Mouse (Mus musculus) limb, embryonic 10.5 days (tissue): ENCODE data around the gene Eef1a2. TPM values are rescaled to one million over a fixed set of nuclear protein-coding genes. Genes with fewer than 3 reads are reported as not detected.
A peak's percentile ranks its signal among the peaks of the same experiment; 100 is the strongest.

Source experiments
- DNase-seq: peaks from one replicate; pipeline ENCODE4 v3.0.0-alpha.2; 2017; ENCODE audit warnings: low spot score
- H3K27ac ChIP-seq: fragments of 300-500 bp; sonication (generic); 2 replicates; pipeline ENCODE4 v1.5.1; 2016; ENCODE audit warnings: mild to moderate bottlenecking
- H3K27me3 ChIP-seq: fragments of 300-500 bp; sonication (generic); 2 replicates; pipeline ENCODE4 v1.6.1; 2016; ENCODE audit warnings: low read depth, mild to moderate bottlenecking; ENCODE audit not compliant: poor library complexity, severe bottlenecking
- H3K36me3 ChIP-seq: fragments of 300-500 bp; sonication (generic); 2 replicates; pipeline ENCODE4 v1.6.1; 2016; ENCODE audit warnings: mild to moderate bottlenecking, moderate library complexity
- H3K4me1 ChIP-seq: fragments of 300-500 bp; sonication (generic); 2 replicates; pipeline ENCODE4 v1.6.1; 2016
- H3K4me3 ChIP-seq: fragments of 300-500 bp; sonication (generic); 2 replicates; pipeline ENCODE4 v1.5.1; 2016; ENCODE audit warnings: mild to moderate bottlenecking, moderate library complexity
- H3K9me3 ChIP-seq: fragments of 300-500 bp; sonication (generic); replicated peaks from 2 replicates; pipeline ENCODE4 v1.6.1; 2016; ENCODE audit warnings: mild to moderate bottlenecking
- WGBS: fragments of 180-500 bp; shearing (Covaris S2); methylation state at CpG from one replicate; pipeline ENCODE4 v1.1.7; 2016; 5-methylcytosine and 5-hydroxymethylcytosine counted together
- polyA plus RNA-seq: library from polyadenylated mRNA; unstranded; fragments of >200 nt; fragmentation: Nextera tagmentation; extraction: Ambion mirVana; gene quantifications from 2 replicates; pipeline ENCODE4 v1.2.1, GENCODE M21; 2016

Eef1a2 gene
- polyA plus RNA-seq, 1 experiment from 2014 or later = not detected

DNA sequence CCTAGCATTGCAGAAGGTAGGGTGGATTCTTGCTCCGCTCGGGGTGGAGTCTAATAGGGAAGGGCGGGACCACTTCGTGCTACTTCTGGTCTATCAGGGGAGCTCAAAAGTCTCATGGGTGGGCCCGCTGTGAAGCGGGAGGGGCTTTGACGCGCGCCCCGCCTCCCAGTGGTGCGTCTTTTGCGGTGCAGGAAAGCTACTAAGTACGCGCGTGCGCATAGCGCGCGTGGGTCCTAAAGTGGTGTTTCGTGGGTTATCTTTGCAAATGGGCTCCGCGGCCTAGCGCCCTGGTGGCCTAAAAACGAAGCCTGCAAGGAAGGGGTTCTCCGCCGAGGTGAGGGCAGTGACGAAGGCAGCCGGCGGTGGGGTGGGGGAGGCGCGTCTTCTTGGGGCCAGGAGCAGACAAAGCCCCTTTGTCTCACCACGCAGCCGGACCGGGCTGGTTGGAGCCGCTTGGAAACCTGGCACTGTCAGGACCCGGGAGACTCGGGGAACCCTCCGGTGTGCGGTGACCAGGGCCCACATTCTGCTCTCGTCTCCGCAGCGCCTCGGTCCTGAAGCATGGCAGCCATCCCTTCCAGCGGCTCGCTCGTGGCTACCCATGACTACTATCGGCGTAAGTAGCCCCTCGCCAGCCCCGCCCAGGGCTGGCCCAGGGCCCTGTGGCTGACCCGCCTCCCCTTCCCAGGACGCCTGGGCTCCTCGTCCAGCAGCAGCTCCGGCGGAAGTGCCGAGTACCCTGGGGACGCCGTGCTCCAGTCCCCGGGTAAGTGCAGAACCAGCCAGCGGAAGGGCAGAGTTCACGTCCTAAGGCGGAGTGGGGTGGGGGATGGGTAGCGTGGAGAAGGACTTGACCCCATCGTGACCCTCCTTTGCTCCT is 30.5 kb upstream of the Eef1a2 start, which contains the start of gene Ppdpf:
Gene Ppdpf (plus strand): TSS at position 127 of the 880 bp plus-strand sequence.
- H3K27me3 ChIP-seq = no peaks in the 10 kb centered on the region
- H3K36me3 ChIP-seq = peaks cover 15% of the 10 kb centered on the region
- H3K4me1 ChIP-seq = peaks cover 16% of the 10 kb centered on the region
- DNase-seq = peak; percentile 90
- H3K9me3 ChIP-seq = no peaks in the 10 kb centered on the region
- peak within 1 kb of the TSS; percentile 68 for H3K4me3 ChIP-seq
- WGBS = under 1% methylated on average over 64 of the region's 64 CpGs
- peak within 1 kb of the TSS; percentile 98 for H3K27ac ChIP-seq

DNA sequence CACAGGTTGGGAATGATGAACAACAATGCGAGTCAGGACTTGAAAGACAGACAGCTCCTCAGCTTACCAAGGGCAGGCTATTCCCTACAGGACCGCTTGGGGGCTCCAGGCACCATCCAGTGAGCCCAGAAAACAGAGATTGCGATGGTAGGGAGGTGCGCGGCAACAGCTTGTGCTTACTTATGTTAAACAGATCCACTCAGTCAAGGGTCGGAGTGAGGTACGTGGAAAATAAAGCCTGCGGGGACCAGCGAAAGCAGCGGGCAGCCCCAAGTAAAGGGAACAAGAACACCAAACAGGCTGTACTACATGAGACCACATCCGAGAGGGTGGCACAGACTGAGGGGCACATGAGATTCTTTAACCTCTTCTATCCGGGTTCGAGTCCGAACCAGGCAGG is 29.8 kb upstream of the Eef1a2 start:
- under 1% methylated on average over 14 of the region's 14 CpGs for WGBS
- no peaks in the 10 kb centered on the region for H3K9me3 ChIP-seq

DNA sequence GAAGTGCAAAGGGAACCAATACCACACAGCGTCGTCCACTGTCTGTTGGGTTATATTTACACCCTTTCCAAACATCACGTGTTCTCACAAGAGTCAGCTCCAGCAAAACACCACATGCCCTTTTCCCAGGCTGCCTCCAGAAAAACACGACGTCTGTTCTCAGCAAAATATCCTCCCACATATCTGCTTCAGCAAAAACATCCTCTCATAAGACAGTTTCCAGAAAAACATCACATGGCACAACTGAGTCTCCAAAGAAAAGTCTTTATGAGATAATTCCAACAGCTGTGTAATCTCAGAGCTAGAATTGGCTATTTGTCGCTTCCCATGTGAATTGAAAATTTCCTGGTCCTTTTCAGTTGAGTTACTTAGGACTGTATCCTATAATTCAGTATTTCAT is 24.1 kb upstream of the Eef1a2 start:
- 79% methylated on average over 6 of the region's 6 CpGs for WGBS
- H3K36me3 ChIP-seq = no peaks in the 10 kb centered on the region
- no peaks in the 10 kb centered on the region for H3K9me3 ChIP-seq
- H3K4me1 ChIP-seq = no peaks in the 10 kb centered on the region
- H3K27me3 ChIP-seq = no peaks in the 10 kb centered on the region
- DNase-seq = no peak
- no peak overlapping the region for H3K27ac ChIP-seq
- H3K4me3 ChIP-seq = no peak overlapping the region

More for the DNA sequence above, 29.8 kb upstream of the Eef1a2 start:
- Histone ChIP-seq H3K4me1 (peaks cover 16% of the 10 kb centered on the region), H3K36me3 (peaks cover 15% of the 10 kb centered on the region), H3K27me3 (no peaks in the 10 kb centered on the region), H3K4me3 (peak overlapping the region; percentile 68), H3K27ac (peak overlapping the region; percentile 98)
- peak; percentile 86 for DNase-seq

DNA sequence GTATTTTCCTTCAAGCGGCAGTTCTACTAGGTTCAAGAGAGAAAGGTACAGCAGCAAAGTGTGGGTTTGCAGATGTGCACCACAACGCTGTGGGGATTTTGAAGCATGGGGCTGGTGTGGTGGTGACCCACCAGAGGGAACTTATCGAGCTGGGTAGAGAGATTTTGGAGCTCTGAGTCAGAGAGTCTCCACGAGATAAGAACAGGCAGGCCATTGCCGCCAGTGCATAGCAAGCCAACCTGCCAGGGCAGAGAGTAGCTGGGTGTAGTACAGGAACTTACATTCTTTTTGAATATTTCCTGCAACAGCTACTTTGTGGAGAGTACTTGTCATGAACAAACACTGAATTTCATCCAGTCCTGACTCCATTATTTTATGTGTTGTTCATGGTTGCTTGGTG is 21.7 kb upstream of the Eef1a2 start:
- Histone ChIP-seq H3K4me1 (no peaks in the 10 kb centered on the region), H3K9me3 (no peaks in the 10 kb centered on the region), H3K36me3 (no peaks in the 10 kb centered on the region), H3K4me3 (no peak overlapping the region), H3K27ac (no peak overlapping the region), H3K27me3 (no peaks in the 10 kb centered on the region)
- no peak for DNase-seq
- WGBS = 88% methylated on average over 5 of the region's 5 CpGs

DNA sequence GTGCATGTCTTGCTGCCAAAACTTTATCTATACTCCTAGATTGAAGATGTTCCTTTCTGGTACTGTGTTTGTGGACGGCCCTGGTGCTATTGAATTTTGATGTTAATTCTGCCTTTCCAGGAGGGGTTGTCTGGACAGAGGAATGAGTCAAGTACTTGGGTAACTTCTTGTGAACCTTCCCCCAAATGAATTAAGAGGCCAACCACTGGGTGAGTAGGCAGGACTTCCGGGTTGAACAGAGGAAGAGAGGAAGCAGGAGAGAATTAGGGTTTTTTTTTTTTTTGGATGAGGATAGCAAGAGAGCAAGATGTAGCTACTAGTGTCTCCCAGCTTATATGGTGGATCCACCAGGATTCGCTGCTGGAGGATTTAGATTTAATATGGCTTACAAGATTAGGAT is 21.2 kb upstream of the Eef1a2 start:
- no peaks in the 10 kb centered on the region for H3K4me1 ChIP-seq
- no peaks in the 10 kb centered on the region for H3K9me3 ChIP-seq
- no peaks in the 10 kb centered on the region for H3K27me3 ChIP-seq
- no peak overlapping the region for H3K4me3 ChIP-seq
- no peaks in the 10 kb centered on the region for H3K36me3 ChIP-seq
- no peak for DNase-seq
- no peak overlapping the region for H3K27ac ChIP-seq
- WGBS = 81% methylated on average over 3 of the region's 3 CpGs

DNA sequence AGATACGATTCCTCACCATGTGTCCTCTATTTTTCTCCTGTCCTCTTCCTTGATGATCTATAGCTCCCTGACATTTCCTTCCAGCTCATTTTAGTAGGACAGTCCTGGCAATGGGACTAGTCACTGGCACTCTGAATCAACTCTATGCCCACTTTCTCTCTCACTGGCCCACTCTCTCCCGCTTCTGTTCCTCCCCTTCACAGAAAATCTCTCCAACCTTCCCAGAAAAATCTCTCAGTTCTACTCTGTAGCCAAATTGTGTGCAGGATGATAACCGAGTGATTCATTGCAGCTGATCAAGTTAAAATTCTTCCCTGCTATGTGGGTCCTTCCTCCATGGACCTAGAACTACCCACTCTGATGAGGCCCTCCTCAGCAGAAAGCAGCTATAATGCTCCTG is 17.8 kb upstream of the Eef1a2 start:
- no peak for DNase-seq
- Histone ChIP-seq H3K36me3 (no peaks in the 10 kb centered on the region), H3K4me1 (no peaks in the 10 kb centered on the region), H3K27me3 (no peaks in the 10 kb centered on the region), H3K4me3 (no peak overlapping the region), H3K9me3 (no peaks in the 10 kb centered on the region), H3K27ac (no peak overlapping the region)
- 86% methylated on average over 3 of the region's 3 CpGs for WGBS

- Histone ChIP-seq H3K9me3 (no peaks in the 10 kb centered on the region), H3K4me1 (no peaks in the 10 kb centered on the region), H3K27me3 (peaks cover 9% of the 10 kb centered on the region; the same call in 1 of the 2 replicates), H3K27ac (no peak overlapping the region), H3K4me3 (no peak overlapping the region), H3K36me3 (no peaks in the 10 kb centered on the region)
- 97% methylated on average over 5 of the region's 5 CpGs for WGBS
- DNase-seq = no peak
These were observed 9.7 kb upstream of the Eef1a2 start for GRCm38 (mm10) chr2:181166469-181166868.

DNA sequence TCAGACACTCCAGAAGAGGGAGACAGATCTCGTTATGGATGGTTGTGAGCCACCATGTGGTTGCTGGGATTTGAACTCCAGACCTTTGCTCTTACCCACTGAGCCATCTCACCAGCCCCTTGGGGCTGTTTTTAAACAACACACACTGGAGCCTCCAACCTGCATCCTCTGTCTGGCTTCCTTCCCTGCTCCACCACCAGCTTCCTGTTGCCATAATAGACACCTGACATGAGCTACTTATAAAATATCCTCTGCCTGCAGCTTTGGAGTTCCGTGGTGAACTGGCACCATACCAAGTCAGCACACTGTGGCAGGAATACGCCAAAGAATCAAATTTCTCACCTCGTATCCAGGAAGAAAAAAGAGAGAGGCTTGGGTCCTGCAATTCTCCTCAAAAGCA is 4.0 kb upstream of the Eef1a2 start:
- no peak overlapping the region for H3K27ac ChIP-seq
- H3K4me1 ChIP-seq = peaks cover 18% of the 10 kb centered on the region
- 83% methylated on average over 4 of the region's 4 CpGs for WGBS
- H3K36me3 ChIP-seq = no peaks in the 10 kb centered on the region
- DNase-seq = no peak
- H3K4me3 ChIP-seq = no peak overlapping the region
- H3K9me3 ChIP-seq = no peaks in the 10 kb centered on the region
- H3K27me3 ChIP-seq = peaks cover 49% of the 10 kb centered on the region

DNA sequence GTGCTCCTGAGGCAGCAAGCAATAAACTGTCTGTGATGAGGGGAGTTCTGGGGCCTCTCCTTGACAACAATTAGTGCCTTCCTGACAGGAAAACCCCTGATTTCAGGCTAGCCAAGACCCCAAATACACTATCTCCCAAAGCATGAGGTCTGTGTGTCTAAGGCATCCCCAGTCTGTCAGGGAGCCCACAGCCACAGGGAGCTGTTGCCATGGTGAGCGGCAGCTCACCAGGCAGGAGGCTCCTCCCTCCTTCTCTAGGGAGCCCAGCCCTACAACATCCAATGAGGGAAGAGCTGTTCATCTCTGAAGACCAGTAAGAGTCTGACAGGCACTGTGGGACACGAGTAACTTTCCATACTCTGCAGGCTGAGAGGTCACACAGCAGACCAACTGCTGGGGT is 3.0 kb upstream of the Eef1a2 start:
- no peaks in the 10 kb centered on the region for H3K9me3 ChIP-seq
- H3K36me3 ChIP-seq = no peaks in the 10 kb centered on the region
- peaks cover 18% of the 10 kb centered on the region for H3K4me1 ChIP-seq
- 4% methylated on average over 2 of the region's 2 CpGs for WGBS
- H3K27ac ChIP-seq = no peak overlapping the region
- no peak overlapping the region for H3K4me3 ChIP-seq
- DNase-seq = no peak
- H3K27me3 ChIP-seq = peaks cover 53% of the 10 kb centered on the region

DNA sequence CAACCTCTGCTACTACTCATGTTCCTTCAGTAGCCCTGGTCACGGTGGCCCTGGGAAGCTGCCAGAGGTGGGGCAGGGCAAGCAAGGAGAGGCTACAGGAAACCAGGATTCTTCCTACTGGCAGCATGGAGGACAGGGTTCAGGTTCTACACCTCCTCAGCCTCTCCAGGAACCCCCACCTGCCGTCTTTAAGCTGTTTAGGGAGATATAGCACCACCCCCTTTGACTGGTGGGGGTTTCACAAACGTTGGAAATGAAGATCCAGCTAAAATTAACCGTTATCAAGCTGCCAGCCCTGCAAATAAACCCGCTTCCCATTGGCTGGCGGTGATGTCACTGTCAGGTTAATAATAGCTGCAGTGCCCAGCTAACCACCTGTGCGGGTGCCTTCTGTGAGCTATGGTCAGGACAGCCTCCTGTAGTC is 2.3 kb upstream of the Eef1a2 start:
- H3K27me3 ChIP-seq = peaks cover 59% of the 10 kb centered on the region

GRCm38 (mm10) chr2:181158471-181158870 is 1.7 kb upstream of the Eef1a2 start:
- Histone ChIP-seq H3K36me3 (no peaks in the 10 kb centered on the region), H3K4me1 (peaks cover 18% of the 10 kb centered on the region), H3K9me3 (no peaks in the 10 kb centered on the region), H3K27ac (no peak overlapping the region), H3K27me3 (peaks cover 66% of the 10 kb centered on the region), H3K4me3 (no peak overlapping the region)
- WGBS = 92% methylated on average over 2 of the region's 2 CpGs
- no peak for DNase-seq

More for the DNA sequence above, 2.3 kb upstream of the Eef1a2 start:
- no peak overlapping the region for H3K27ac ChIP-seq
- peaks cover 18% of the 10 kb centered on the region for H3K4me1 ChIP-seq
- H3K4me3 ChIP-seq = no peak overlapping the region
- no peaks in the 10 kb centered on the region for H3K36me3 ChIP-seq
- H3K9me3 ChIP-seq = no peaks in the 10 kb centered on the region
- DNase-seq = no peak
- 60% methylated on average over 7 of the region's 7 CpGs for WGBS

DNA sequence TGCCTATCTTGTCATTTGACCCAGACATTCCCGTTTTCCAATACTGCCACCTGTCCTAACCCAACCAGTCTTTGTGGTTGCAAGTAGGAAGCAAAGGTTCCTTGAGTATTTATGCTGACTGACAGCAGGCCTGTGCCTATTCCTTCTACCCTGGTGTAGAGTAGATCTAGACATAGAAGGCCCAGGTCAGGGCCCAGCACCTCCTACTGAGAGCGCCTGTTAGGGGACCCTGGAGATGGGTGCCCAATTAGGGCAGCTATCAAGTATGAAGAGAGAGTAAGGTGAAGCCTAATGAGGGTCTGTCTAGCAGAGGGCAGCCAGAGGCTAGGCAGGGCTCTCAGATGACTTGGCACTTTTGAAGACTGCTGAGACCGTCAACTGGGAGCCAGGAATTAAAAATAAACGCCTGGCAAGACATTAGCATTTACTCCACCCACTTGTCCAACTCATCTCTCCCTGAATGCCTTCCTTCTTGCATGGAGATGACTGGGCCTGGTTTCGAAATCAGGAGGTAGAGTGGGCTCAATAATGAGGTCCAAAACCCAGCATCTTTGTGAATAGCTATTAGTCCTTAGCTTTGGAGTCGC is 995 bp upstream of the Eef1a2 start:
- no peak for DNase-seq
- Histone ChIP-seq H3K4me3 (no peak overlapping the region), H3K4me1 (peaks cover 18% of the 10 kb centered on the region), H3K27ac (no peak overlapping the region), H3K27me3 (peaks cover 72% of the 10 kb centered on the region), H3K36me3 (no peaks in the 10 kb centered on the region), H3K9me3 (no peaks in the 10 kb centered on the region)
- 78% methylated on average over 6 of the region's 6 CpGs for WGBS

DNA sequence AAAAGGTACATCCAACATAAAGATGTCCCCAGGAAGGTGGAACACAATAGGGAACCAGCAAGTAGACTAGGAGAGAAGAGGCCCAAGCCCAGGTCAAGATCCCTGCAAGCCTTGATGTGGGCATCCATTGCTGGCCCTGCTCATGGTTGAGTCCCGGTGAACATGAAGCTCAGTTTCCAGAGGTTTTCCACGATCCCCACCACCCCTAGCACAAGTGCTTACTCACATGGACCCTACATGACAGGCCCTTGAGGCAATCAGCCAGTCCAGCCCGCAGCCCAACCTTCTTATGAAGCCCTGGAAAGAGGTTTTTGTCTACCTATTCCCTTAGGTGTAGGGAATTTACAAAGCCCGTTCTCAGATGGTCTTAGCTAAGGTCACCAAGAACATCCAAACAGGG is 366 bp upstream of the Eef1a2 start:
- Histone ChIP-seq H3K36me3 (no peaks in the 10 kb centered on the region), H3K4me3 (0 out of 2 replicates have a peak overlapping the region, but pooled peaks have one; percentile 42), H3K4me1 (peaks cover 18% of the 10 kb centered on the region), H3K27me3 (peaks cover 75% of the 10 kb centered on the region), H3K27ac (no peak overlapping the region), H3K9me3 (no peaks in the 10 kb centered on the region)
- WGBS = 78% methylated on average over 4 of the region's 4 CpGs
- DNase-seq = no peak
